Mouse (Mus musculus): ENCODE measurements around the gene Fam20a.

DNA sequence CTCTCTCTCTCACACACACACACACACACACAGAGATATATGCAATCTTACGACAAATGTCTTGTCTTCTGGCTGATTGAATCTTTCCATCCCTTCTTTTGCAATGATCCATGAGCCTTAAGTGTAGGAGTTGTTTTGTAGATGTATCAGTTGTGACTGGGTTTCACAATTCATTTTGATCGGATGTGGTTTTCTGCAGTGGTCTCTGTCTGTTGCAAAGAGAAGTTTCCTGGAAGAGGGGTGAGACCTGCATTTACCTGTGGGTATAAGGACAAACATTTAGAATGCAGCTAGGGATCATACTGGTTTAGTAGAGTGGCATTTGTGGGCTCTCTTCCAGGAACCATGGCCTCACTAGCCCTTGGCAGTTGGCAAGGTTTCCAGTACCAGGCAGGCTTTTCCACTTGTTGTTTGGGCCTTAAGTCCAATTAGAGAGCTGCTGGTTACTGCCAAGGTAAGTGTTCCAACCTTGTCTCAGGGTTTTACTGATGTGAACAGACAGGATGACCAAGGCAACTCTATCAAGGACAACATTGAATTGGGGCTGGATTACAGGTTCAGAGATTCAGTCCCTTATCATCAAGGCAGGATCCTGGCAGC is 36.6 kb upstream of the Fam20a start:
- TF ChIP-seq CTCF (IDR thresholded peaks at IDR 0.05; ENCODE audit: control insufficient read depth, insufficient read depth, insufficient read length) = no peak
- no peak for TF ChIP-seq CEBPB (IDR thresholded peaks at IDR 0.05; ENCODE audit: low read depth)
- TF ChIP-seq USF1 (IDR thresholded peaks at IDR 0.05; ENCODE audit: low read depth) = no peak
- TF ChIP-seq MYOG (IDR thresholded peaks at IDR 0.05; ENCODE audit: control insufficient read depth, extremely low read depth, insufficient read length) = no peak
- TF ChIP-seq MAX (IDR thresholded peaks at IDR 0.05) = no peak
- TF ChIP-seq FOSL1 (IDR thresholded peaks at IDR 0.05; ENCODE audit: insufficient read depth, low read length, poor library complexity, severe bottlenecking) = no peak

Data from C2C12 (cell line).